Comparison of ENCODE assay signal across 25 mouse cellular contexts in genomic region chr19:7183419-7183818, GRCm38 (mm10). TPM values are rescaled to one million over a fixed set of nuclear protein-coding genes. Genes with fewer than 3 reads are reported as not detected.
A peak's percentile ranks its signal among the peaks of the same experiment; 100 is the strongest.
DNase-seq lines count a peak whose midpoint lies in the region; ATAC-seq lines count a peak whose summit lies in the region.
"Had no signal": no experiment of that assay in that cellular context is flagged by ENCODE, and none has a peak within 500 bp of the region (broad histone marks: within the 10 kb centered on the region; RNA-seq: fewer than 3 reads in every experiment).

No protein-coding gene starts in this region.

- WGBS in forebrain, embryonic 13.5 days: 19% methylated on average over 11 of the region's 11 CpGs
- WGBS in forebrain, embryonic 11.5 days: 44% methylated on average over 11 of the region's 11 CpGs
- 64% methylated on average over 11 of the region's 11 CpGs for WGBS in kidney, embryonic 16.5 days

- DNase-seq in forebrain, embryonic 11.5 days (ENCODE audit: low spot score): no peak
- no peak for DNase-seq in kidney, adult 18-20 months
- peak; percentile 52 for DNase-seq in retina, postnatal 1 day
- no peak for DNase-seq in retina, embryonic 14.5 days (ENCODE audit: low spot score)
- DNase-seq in thymus, postnatal 14 days: no peak
- DNase-seq: adrenal gland, postnatal 14 days; cerebellum, adult 11-12 months; cerebellum, adult 9-11 months; embryo, embryonic 11 days; gastrocnemius, adult 2 months; heart, postnatal 10 days; layer of hippocampus, adult 9-11 months; right cerebral cortex, postnatal 4 days; thymus, adult 18-20 months; thymus, postnatal 36 days had no signal

- H3K27me3 ChIP-seq in forebrain, embryonic 13.5 days: peaks cover 38% of the 10 kb centered on the region
- peaks cover 9% of the 10 kb centered on the region for H3K27me3 ChIP-seq in forebrain, embryonic 11.5 days (ENCODE audit: control insufficient read depth, insufficient read depth, low read length)
- peaks cover 22% of the 10 kb centered on the region; the same call in 1 of the 2 replicates for H3K27me3 ChIP-seq in kidney, embryonic 16.5 days (ENCODE audit: insufficient read depth, low read length)
- H3K27me3 ChIP-seq: intestine, embryonic 15.5 days had no signal

- no peak for ATAC-seq in forebrain, embryonic 13.5 days
- ATAC-seq in forebrain, embryonic 11.5 days (replicated peaks; ENCODE audit: low FRiP score): no peak
- no peak for ATAC-seq in kidney, embryonic 16.5 days (ENCODE audit: low FRiP score, low TSS enrichment)
- ATAC-seq: CD4-positive, CD25-positive, alpha-beta regulatory T cell, adult 4 months; hindbrain, postnatal 0 days; intestine, embryonic 15.5 days had no signal

- peak overlapping the region; percentile 44 for H3K27ac ChIP-seq in forebrain, embryonic 13.5 days
- no peak overlapping the region for H3K27ac ChIP-seq in forebrain, embryonic 11.5 days (ENCODE audit: low read depth, low read length)
- no peak overlapping the region for H3K27ac ChIP-seq in kidney, embryonic 16.5 days (ENCODE audit: low read length)
- H3K27ac ChIP-seq: gastrocnemius, adult 2 months; heart, embryonic 13.5 days; hindbrain, postnatal 0 days; intestine, embryonic 15.5 days; lung, embryonic 15.5 days; midbrain, embryonic 12.5 days had no signal

- peaks cover 77% of the 10 kb centered on the region for H3K4me1 ChIP-seq in forebrain, embryonic 13.5 days
- peaks cover 34% of the 10 kb centered on the region for H3K4me1 ChIP-seq in forebrain, embryonic 11.5 days (replicated peaks; ENCODE audit: control insufficient read depth, insufficient read depth, low read length)
- peaks cover 65% of the 10 kb centered on the region for H3K4me1 ChIP-seq in kidney, embryonic 16.5 days (ENCODE audit: insufficient read depth, low read length)

- H3K4me3 ChIP-seq in forebrain, embryonic 13.5 days: no peak overlapping the region
- no peak overlapping the region for H3K4me3 ChIP-seq in forebrain, embryonic 11.5 days (ENCODE audit: low read depth, low read length)
- no peak overlapping the region for H3K4me3 ChIP-seq in kidney, embryonic 16.5 days (ENCODE audit: low read length)
- H3K4me3 ChIP-seq: gastrocnemius, adult 2 months; heart, embryonic 13.5 days; intestine, embryonic 15.5 days; limb, embryonic 13.5 days; lung, embryonic 15.5 days; midbrain, embryonic 12.5 days had no signal

- H3K9ac ChIP-seq in forebrain, embryonic 13.5 days: peak overlapping the region; percentile 34; the same call in 1 of the 2 replicates
- H3K9ac ChIP-seq in forebrain, embryonic 11.5 days (ENCODE audit: low read length): no peak overlapping the region
- 0 out of 2 replicates have a peak overlapping the region, but pooled peaks have one; percentile 13 for H3K9ac ChIP-seq in kidney, embryonic 16.5 days (replicated peaks; ENCODE audit: low read length)
- H3K9ac ChIP-seq: intestine, embryonic 15.5 days; limb, embryonic 13.5 days; lung, embryonic 15.5 days; midbrain, embryonic 12.5 days had no signal

- H3K9me3 ChIP-seq in forebrain, embryonic 13.5 days (replicated peaks): no peaks in the 10 kb centered on the region
- H3K9me3 ChIP-seq in forebrain, embryonic 11.5 days (ENCODE audit: control insufficient read depth, low read length): no peaks in the 10 kb centered on the region
- no peaks in the 10 kb centered on the region for H3K9me3 ChIP-seq in kidney, embryonic 16.5 days (ENCODE audit: low read length)
- H3K9me3 ChIP-seq: heart, embryonic 13.5 days; intestine, embryonic 15.5 days; limb, embryonic 13.5 days; lung, embryonic 15.5 days; midbrain, embryonic 12.5 days had no signal

- no peaks in the 10 kb centered on the region for H3K36me3 ChIP-seq in forebrain, embryonic 13.5 days (ENCODE audit: poor library complexity, severe bottlenecking)
- no peaks in the 10 kb centered on the region for H3K36me3 ChIP-seq in forebrain, embryonic 11.5 days (ENCODE audit: control insufficient read depth, insufficient read depth, low read length)
- no peaks in the 10 kb centered on the region for H3K36me3 ChIP-seq in kidney, embryonic 16.5 days (ENCODE audit: insufficient read depth, low read length)
- H3K36me3 ChIP-seq: heart, embryonic 13.5 days; intestine, embryonic 15.5 days; limb, embryonic 13.5 days; lung, embryonic 15.5 days; midbrain, embryonic 12.5 days had no signal

- H3K4me2 ChIP-seq in forebrain, embryonic 13.5 days: peak overlapping the region; percentile 25; the same call in 1 of the 2 replicates
- no peak overlapping the region for H3K4me2 ChIP-seq in forebrain, embryonic 11.5 days (ENCODE audit: low read depth, low read length, severe bottlenecking)
- H3K4me2 ChIP-seq in kidney, embryonic 16.5 days (replicated peaks; ENCODE audit: low read depth, low read length): no peak overlapping the region
- H3K4me2 ChIP-seq: intestine, embryonic 15.5 days; liver, embryonic 11.5 days; midbrain, embryonic 12.5 days had no signal

RNA-seq across cellular contexts. Expression of gene Otub1, which starts 22.7 kb away (rescaled TPM):
- 242 and 249 TPM in 2 replicates for polyA plus RNA-seq in forebrain, embryonic 13.5 days (2015; fragmentation: Nextera tagmentation; extraction: Ambion mirVana)
- 238 and 256 TPM in 2 replicates for polyA plus RNA-seq in forebrain, embryonic 11.5 days (2014; fragmentation: Nextera tagmentation; extraction: Ambion mirVana)
- polyA plus RNA-seq in kidney, embryonic 16.5 days (2015; fragmentation: Nextera tagmentation; extraction: Ambion mirVana): 231 and 241 TPM in 2 replicates

RNA-seq across cellular contexts. Expression of gene Cox8a, which starts 34.0 kb away (rescaled TPM):
- 673 and 749 TPM in 2 replicates for polyA plus RNA-seq in forebrain, embryonic 13.5 days (2015; fragmentation: Nextera tagmentation; extraction: Ambion mirVana)
- 678 and 706 TPM in 2 replicates for polyA plus RNA-seq in forebrain, embryonic 11.5 days (2014; fragmentation: Nextera tagmentation; extraction: Ambion mirVana)
- 1,116 and 1,175 TPM in 2 replicates for polyA plus RNA-seq in kidney, embryonic 16.5 days (2015; fragmentation: Nextera tagmentation; extraction: Ambion mirVana)

RNA-seq across cellular contexts. Expression of gene Naa40, which starts 57.6 kb away (rescaled TPM):
- 71.1 and 80.5 TPM in 2 replicates for polyA plus RNA-seq in forebrain, embryonic 13.5 days (2015; fragmentation: Nextera tagmentation; extraction: Ambion mirVana)
- 106 and 107 TPM in 2 replicates for polyA plus RNA-seq in forebrain, embryonic 11.5 days (2014; fragmentation: Nextera tagmentation; extraction: Ambion mirVana)
- polyA plus RNA-seq in kidney, embryonic 16.5 days (2015; fragmentation: Nextera tagmentation; extraction: Ambion mirVana): 81.4 and 88.0 TPM in 2 replicates
